Comparison of ENCODE assay signal across 22 mouse cellular contexts in the genomic region with DNA sequence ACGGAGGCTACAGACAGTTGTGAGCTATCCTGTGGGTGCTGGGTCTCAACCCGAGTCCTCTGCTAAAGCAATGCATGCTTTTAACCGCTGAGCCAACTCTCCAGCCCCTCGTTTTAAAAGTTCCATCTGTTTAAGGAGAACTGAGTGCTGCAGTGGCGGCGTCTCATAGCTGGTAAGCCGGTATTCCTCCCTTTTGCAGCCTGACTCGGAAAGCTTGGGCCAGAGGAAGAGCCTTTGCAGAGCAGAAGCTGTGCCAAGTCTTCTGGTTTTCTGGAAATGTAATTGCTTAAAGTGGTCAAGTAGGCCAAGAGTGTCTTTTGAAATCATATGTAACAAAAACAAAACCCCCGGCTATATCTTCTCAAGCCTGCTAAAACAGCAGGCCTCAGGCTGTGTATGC. TPM values are rescaled to one million over a fixed set of nuclear protein-coding genes. Genes with fewer than 3 reads are reported as not detected.
A peak's percentile ranks its signal among the peaks of the same experiment; 100 is the strongest.
DNase-seq lines count a peak whose midpoint lies in the region; ATAC-seq lines count a peak whose summit lies in the region.
"Had no signal": no experiment of that assay in that cellular context is flagged by ENCODE, and none has a peak within 500 bp of the region (broad histone marks: within the 10 kb centered on the region; RNA-seq: fewer than 3 reads in every experiment).

No protein-coding gene starts in this region.

- ATAC-seq in embryonic facial prominence, embryonic 15.5 days (ENCODE audit: insufficient number of reproducible peaks, low FRiP score, low TSS enrichment, low read depth): no peak
- ATAC-seq: liver, postnatal 0 days; midbrain, embryonic 13.5 days had no signal

- no peaks in the 10 kb centered on the region for H3K4me1 ChIP-seq in embryonic facial prominence, embryonic 15.5 days
- H3K4me1 ChIP-seq in embryonic facial prominence, embryonic 10.5 days: 0 out of 2 replicates have a peak, but pooled peaks cover 2% of the 10 kb centered on the region
- H3K4me1 ChIP-seq: forebrain, embryonic 10.5 days; hindbrain, embryonic 15.5 days; midbrain, embryonic 13.5 days had no signal

- peak overlapping the region; percentile 55 for H3K27ac ChIP-seq in embryonic facial prominence, embryonic 15.5 days (replicated peaks)
- H3K27ac ChIP-seq in embryonic facial prominence, embryonic 10.5 days (replicated peaks): no peak overlapping the region
- H3K27ac ChIP-seq: forebrain, embryonic 10.5 days; heart, embryonic 15.5 days; hindbrain, embryonic 15.5 days; kidney, embryonic 15.5 days; midbrain, embryonic 13.5 days had no signal

- H3K36me3 ChIP-seq in embryonic facial prominence, embryonic 15.5 days: peaks cover 38% of the 10 kb centered on the region
- peaks cover 16% of the 10 kb centered on the region; the same call in 1 of the 2 replicates for H3K36me3 ChIP-seq in embryonic facial prominence, embryonic 10.5 days (replicated peaks)
- H3K36me3 ChIP-seq: hindbrain, embryonic 15.5 days had no signal

- 62% methylated on average over 9 of the region's 9 CpGs for WGBS in embryonic facial prominence, embryonic 15.5 days
- WGBS in embryonic facial prominence, embryonic 10.5 days: 84% methylated on average over 9 of the region's 9 CpGs

- H3K9ac ChIP-seq in embryonic facial prominence, embryonic 15.5 days: no peak overlapping the region
- H3K9ac ChIP-seq: heart, embryonic 15.5 days; hindbrain, embryonic 15.5 days; kidney, embryonic 15.5 days; liver, postnatal 0 days; midbrain, embryonic 13.5 days had no signal

- no peak overlapping the region for H3K4me2 ChIP-seq in embryonic facial prominence, embryonic 15.5 days (replicated peaks)
- H3K4me2 ChIP-seq: heart, embryonic 15.5 days; hindbrain, embryonic 15.5 days; kidney, embryonic 15.5 days; midbrain, embryonic 13.5 days had no signal

- H3K9me3 ChIP-seq in embryonic facial prominence, embryonic 15.5 days (replicated peaks): no peaks in the 10 kb centered on the region
- H3K9me3 ChIP-seq in embryonic facial prominence, embryonic 10.5 days: no peaks in the 10 kb centered on the region
- H3K9me3 ChIP-seq: heart, embryonic 15.5 days; hindbrain, embryonic 15.5 days; kidney, embryonic 15.5 days; midbrain, embryonic 13.5 days had no signal

- H3K27me3 ChIP-seq in embryonic facial prominence, embryonic 15.5 days: no peaks in the 10 kb centered on the region
- 0 out of 2 replicates have a peak, but pooled peaks cover 8% of the 10 kb centered on the region for H3K27me3 ChIP-seq in embryonic facial prominence, embryonic 10.5 days (replicated peaks; ENCODE audit: low read depth, poor library complexity, severe bottlenecking)
- H3K27me3 ChIP-seq: heart, embryonic 15.5 days; hindbrain, embryonic 15.5 days; kidney, embryonic 15.5 days; megakaryocyte, embryonic 14.5 days; midbrain, embryonic 13.5 days had no signal

- no peak overlapping the region for H3K4me3 ChIP-seq in embryonic facial prominence, embryonic 15.5 days (replicated peaks)
- H3K4me3 ChIP-seq in embryonic facial prominence, embryonic 10.5 days: no peak overlapping the region
- H3K4me3 ChIP-seq: forebrain, embryonic 10.5 days; heart, embryonic 15.5 days; hindbrain, embryonic 15.5 days; kidney, embryonic 15.5 days; megakaryocyte, embryonic 14.5 days; midbrain, embryonic 13.5 days had no signal

- DNase-seq in embryonic facial prominence, embryonic 10.5 days (ENCODE audit: low spot score): no peak
- DNase-seq in kidney, postnatal 10 days: peak; percentile 2
- DNase-seq in kidney, postnatal 25 days: no peak
- peak; percentile 45 for DNase-seq in lung, postnatal 10 days
- DNase-seq in lung, postnatal 25 days (ENCODE audit: low spot score): no peak
- DNase-seq in cerebellum, adult 9-11 months: no peak
- DNase-seq: adrenal gland, postnatal 25 days; cerebellum, adult 9-10 months; gastrocnemius, postnatal 36 days; heart, postnatal 4 days; kidney, adult 11 months; layer of hippocampus, adult 9-11 months; left cerebral cortex, postnatal 4 days; liver, postnatal 0 days; thymus, postnatal 25 days had no signal

RNA-seq across cellular contexts. Expression of a gene that starts 9.8 kb away (rescaled TPM):
- polyA plus RNA-seq in embryonic facial prominence, embryonic 15.5 days (2015; fragmentation: Nextera tagmentation; extraction: Ambion mirVana): 5.0 and 6.9 TPM in 2 replicates
- 2.3 and 3.1 TPM in 2 replicates for polyA plus RNA-seq in embryonic facial prominence, embryonic 10.5 days (2016; fragmentation: Nextera tagmentation; extraction: Ambion mirVana)

RNA-seq across cellular contexts. Expression of a gene that starts 14.3 kb away (rescaled TPM):
- 1,219 and 1,296 TPM in 2 replicates for polyA plus RNA-seq in embryonic facial prominence, embryonic 15.5 days (2015; fragmentation: Nextera tagmentation; extraction: Ambion mirVana)
- polyA plus RNA-seq in embryonic facial prominence, embryonic 10.5 days (2016; fragmentation: Nextera tagmentation; extraction: Ambion mirVana): 733 and 768 TPM in 2 replicates

RNA-seq across cellular contexts. Expression of a gene that starts 17.4 kb away (rescaled TPM):
- polyA plus RNA-seq in embryonic facial prominence, embryonic 15.5 days (2015; fragmentation: Nextera tagmentation; extraction: Ambion mirVana): 43.3 and 44.0 TPM in 2 replicates
- 11.9 and 13.6 TPM in 2 replicates for polyA plus RNA-seq in embryonic facial prominence, embryonic 10.5 days (2016; fragmentation: Nextera tagmentation; extraction: Ambion mirVana)

RNA-seq across cellular contexts. Expression of a gene that starts 39.3 kb away (rescaled TPM):
- 15.8 and 16.0 TPM in 2 replicates for polyA plus RNA-seq in embryonic facial prominence, embryonic 15.5 days (2015; fragmentation: Nextera tagmentation; extraction: Ambion mirVana)
- 15.9 and 17.4 TPM in 2 replicates for polyA plus RNA-seq in embryonic facial prominence, embryonic 10.5 days (2016; fragmentation: Nextera tagmentation; extraction: Ambion mirVana)

RNA-seq across cellular contexts. Expression of a gene that starts 40.8 kb away (rescaled TPM):
- 4,202 and 4,259 TPM in 2 replicates for polyA plus RNA-seq in embryonic facial prominence, embryonic 15.5 days (2015; fragmentation: Nextera tagmentation; extraction: Ambion mirVana)
- polyA plus RNA-seq in embryonic facial prominence, embryonic 10.5 days (2016; fragmentation: Nextera tagmentation; extraction: Ambion mirVana): 3,494 and 3,561 TPM in 2 replicates

Comparison
In these comparisons a context has a peak if more than half of its experiments do, and no peak if none do; other contexts are left out.
1. DNase-seq: peak in kidney, postnatal 10 days (single experiment) and lung, postnatal 10 days (single experiment); none in embryonic facial prominence, embryonic 10.5 days (single experiment), kidney, postnatal 25 days (0 of 2), lung, postnatal 25 days (single experiment) and cerebellum, adult 9-11 months (single experiment).